9 mouse cellular contexts compared by ENCODE assay signal in genomic region chr3:130963625-130964024, GRCm38 (mm10).
DNase-seq lines count a peak whose midpoint lies in the region; ATAC-seq and TF ChIP-seq lines count a peak whose summit lies in the region.
"Had no signal": no experiment of that assay in that cellular context is flagged by ENCODE, and none has a peak within 500 bp of the region (broad histone marks: within the 10 kb centered on the region; RNA-seq: fewer than 3 reads in every experiment).

No protein-coding gene starts in this region.

- no peak overlapping the region for H3K4me3 ChIP-seq in lung, postnatal 0 days (ENCODE audit: low read depth, low read length)
- H3K4me3 ChIP-seq in hindbrain, embryonic 12.5 days = peak overlapping the region; percentile 11; the same call in 1 of the 2 replicates
- H3K4me3 ChIP-seq in neural tube, embryonic 15.5 days (replicated peaks) = peak overlapping the region; percentile 16
- H3K4me3 ChIP-seq in liver, embryonic 11.5 days (ENCODE audit: low read depth, low read length) = no peak overlapping the region

- TF ChIP-seq EP300 in lung, postnatal 0 days (IDR thresholded peaks at IDR 0.05) = no peak

- WGBS in lung, postnatal 0 days = 48% methylated on average over 11 of the region's 11 CpGs
- WGBS in hindbrain, embryonic 12.5 days = 27% methylated on average over 11 of the region's 11 CpGs
- 16% methylated on average over 11 of the region's 11 CpGs for WGBS in neural tube, embryonic 15.5 days
- 32% methylated on average over 11 of the region's 11 CpGs for WGBS in liver, embryonic 11.5 days

- no peaks in the 10 kb centered on the region for H3K4me1 ChIP-seq in lung, postnatal 0 days (ENCODE audit: insufficient read depth, low read depth, low read length)
- peaks cover 24% of the 10 kb centered on the region for H3K4me1 ChIP-seq in hindbrain, embryonic 12.5 days
- peaks cover 17% of the 10 kb centered on the region for H3K4me1 ChIP-seq in neural tube, embryonic 15.5 days
- H3K4me1 ChIP-seq in liver, embryonic 11.5 days (replicated peaks; ENCODE audit: control insufficient read depth, insufficient read depth, low read length) = no peaks in the 10 kb centered on the region

- H3K27me3 ChIP-seq in lung, postnatal 0 days (replicated peaks; ENCODE audit: insufficient read depth, low read length) = no peaks in the 10 kb centered on the region
- no peaks in the 10 kb centered on the region for H3K27me3 ChIP-seq in hindbrain, embryonic 12.5 days
- H3K27me3 ChIP-seq in neural tube, embryonic 15.5 days (replicated peaks) = no peaks in the 10 kb centered on the region
- H3K27me3 ChIP-seq in liver, embryonic 11.5 days (replicated peaks; ENCODE audit: control insufficient read depth, insufficient read depth, low read length) = 0 out of 2 replicates have a peak, but pooled peaks cover 4% of the 10 kb centered on the region

- no peaks in the 10 kb centered on the region for H3K9me3 ChIP-seq in lung, postnatal 0 days (ENCODE audit: low read length)
- no peaks in the 10 kb centered on the region for H3K9me3 ChIP-seq in hindbrain, embryonic 12.5 days (replicated peaks)
- H3K9me3 ChIP-seq in neural tube, embryonic 15.5 days (replicated peaks) = no peaks in the 10 kb centered on the region
- H3K9me3 ChIP-seq in liver, embryonic 11.5 days (ENCODE audit: control insufficient read depth, low read length) = no peaks in the 10 kb centered on the region

- no peak for TF ChIP-seq CTCF in lung, postnatal 0 days (IDR thresholded peaks at IDR 0.05)

- no peak for ATAC-seq in cerebellum, adult (ENCODE audit: insufficient number of reproducible peaks, low FRiP score, low TSS enrichment)
- no peak for ATAC-seq in lung, postnatal 0 days
- ATAC-seq in hindbrain, embryonic 12.5 days (ENCODE audit: low FRiP score) = peak; percentile 47
- ATAC-seq in neural tube, embryonic 15.5 days (ENCODE audit: low FRiP score) = peak; percentile 75
- no peak for ATAC-seq in liver, embryonic 11.5 days (replicated peaks; ENCODE audit: low FRiP score)

- peak; percentile 19 to 28 for DNase-seq in cerebellum, postnatal 36 days
- DNase-seq in lung, postnatal 0 days (ENCODE audit: low spot score) = no peak
- DNase-seq in lung, postnatal 14 days = no peak
- DNase-seq in lung, postnatal 10 days = no peak
- DNase-seq in liver, embryonic 11.5 days (ENCODE audit: low spot score) = no peak
- DNase-seq: adrenal gland, adult 8-10 months had no signal

- 0 out of 2 replicates have a peak overlapping the region, but pooled peaks have one; percentile 6 for H3K4me2 ChIP-seq in lung, postnatal 0 days (replicated peaks; ENCODE audit: low read depth, low read length)
- H3K4me2 ChIP-seq in hindbrain, embryonic 12.5 days (replicated peaks) = peak overlapping the region; percentile 46
- peak overlapping the region; percentile 53 for H3K4me2 ChIP-seq in neural tube, embryonic 15.5 days
- H3K4me2 ChIP-seq in liver, embryonic 11.5 days = no peak overlapping the region

- H3K27ac ChIP-seq in lung, postnatal 0 days (ENCODE audit: low read length) = no peak overlapping the region
- peak overlapping the region; percentile 74 for H3K27ac ChIP-seq in hindbrain, embryonic 12.5 days
- H3K27ac ChIP-seq in neural tube, embryonic 15.5 days (replicated peaks) = peak overlapping the region; percentile 37; the same call in 1 of the 2 replicates
- H3K27ac ChIP-seq in liver, embryonic 11.5 days (ENCODE audit: low read depth, low read length) = no peak overlapping the region

- no peaks in the 10 kb centered on the region for H3K36me3 ChIP-seq in lung, postnatal 0 days (ENCODE audit: insufficient read depth, low read length)
- H3K36me3 ChIP-seq in hindbrain, embryonic 12.5 days = no peaks in the 10 kb centered on the region
- H3K36me3 ChIP-seq in neural tube, embryonic 15.5 days = no peaks in the 10 kb centered on the region
- no peaks in the 10 kb centered on the region for H3K36me3 ChIP-seq in liver, embryonic 11.5 days (ENCODE audit: control insufficient read depth, insufficient read depth, low read length)

- no peak overlapping the region for H3K9ac ChIP-seq in lung, postnatal 0 days (replicated peaks; ENCODE audit: low read depth)
- H3K9ac ChIP-seq in hindbrain, embryonic 12.5 days = peak overlapping the region; percentile 23; the same call in 1 of the 2 replicates
- no peak overlapping the region for H3K9ac ChIP-seq in neural tube, embryonic 15.5 days (replicated peaks)
- no peak overlapping the region for H3K9ac ChIP-seq in liver, embryonic 11.5 days (ENCODE audit: low read depth, low read length)

Comparison
In these comparisons a context has a peak if more than half of its experiments do, and no peak if none do; other contexts are left out.
1. DNase-seq: peak in cerebellum, postnatal 36 days (2 of 2); none in lung, postnatal 0 days (single experiment), lung, postnatal 14 days (single experiment), lung, postnatal 10 days (single experiment) and liver, embryonic 11.5 days (single experiment).
2. ATAC-seq: peak in hindbrain, embryonic 12.5 days (single experiment) and neural tube, embryonic 15.5 days (single experiment); none in cerebellum, adult (single experiment), lung, postnatal 0 days (single experiment) and liver, embryonic 11.5 days (single experiment).
3. H3K27ac ChIP-seq: peak in hindbrain, embryonic 12.5 days (single experiment) and neural tube, embryonic 15.5 days (single experiment); none in lung, postnatal 0 days (single experiment) and liver, embryonic 11.5 days (single experiment).
4. H3K4me3 ChIP-seq: peak in hindbrain, embryonic 12.5 days (single experiment) and neural tube, embryonic 15.5 days (single experiment); none in lung, postnatal 0 days (single experiment) and liver, embryonic 11.5 days (single experiment).